Mouse (Mus musculus) hematopoietic multipotent progenitor cell, adult 10-12 weeks (in vitro differentiated cells): ENCODE measurements around the gene Gm6880. TPM values are rescaled to one million over a fixed set of nuclear protein-coding genes. Genes with fewer than 3 reads are reported as not detected.

Experiments used
- polyA plus RNA-seq: library from polyadenylated mRNA; stranded (reverse); fragments of >175 nt; gene quantifications from 2 replicates; pipeline ENCODE4 v1.2.3, GENCODE M21; 2012; ENCODE audit warnings: low replicate concordance

Gene Gm6880
- not detected in 2 replicates for polyA plus RNA-seq

GRCm38 (mm10) chrX:74481349-74481885 lies at the start of gene Gm6880:
Gene Gm6880 (minus strand): TSS chrX:74481399.

Other genes starting within 250 kb of the Gm6880 start
- gene Flna, start 231.6 kb downstream of the Gm6880 start, polyA plus RNA-seq, result 201 and 294 TPM in 2 replicates
- 25.7 and 40.9 TPM in 2 replicates for gene Emd, start 226.7 kb downstream of the Gm6880 start, polyA plus RNA-seq
- gene Rpl10, start 210.6 kb downstream of the Gm6880 start, polyA plus RNA-seq, result 154 and 937 TPM in 2 replicates
- 78.8 and 165 TPM in 2 replicates for gene Taz, start 199.5 kb downstream of the Gm6880 start, polyA plus RNA-seq
- gene Dnase1l1, start 199.1 kb downstream of the Gm6880 start, polyA plus RNA-seq, result 1.8 and 1.9 TPM in 2 replicates
- gene Atp6ap1, start 184.3 kb downstream of the Gm6880 start, polyA plus RNA-seq, result 20.3 and 40.2 TPM in 2 replicates
- gene Gdi1, start 176.4 kb downstream of the Gm6880 start, polyA plus RNA-seq, result 86.6 and 171 TPM in 2 replicates
- gene Fam50a, start 168.4 kb downstream of the Gm6880 start, polyA plus RNA-seq, result 12.3 and 29.0 TPM in 2 replicates
- 9.0 and 13.1 TPM in 2 replicates for gene Plxna3, start 152.3 kb downstream of the Gm6880 start, polyA plus RNA-seq
- 3.3 and 4.9 TPM in 2 replicates for gene Lage3, start 127.8 kb downstream of the Gm6880 start, polyA plus RNA-seq
- gene Ubl4a, start 108.2 kb downstream of the Gm6880 start, polyA plus RNA-seq, result 10.3 and 20.7 TPM in 2 replicates
- gene Slc10a3, start 108.0 kb downstream of the Gm6880 start, polyA plus RNA-seq, result 5.2 and 7.6 TPM in 2 replicates
- gene Fam3a, start 88.1 kb downstream of the Gm6880 start, polyA plus RNA-seq, result 14.6 and 17.1 TPM in 2 replicates
- gene Ikbkg, start 88.1 kb downstream of the Gm6880 start, polyA plus RNA-seq, result 16.9 and 22.2 TPM in 2 replicates
- 10.9 and 17.0 TPM in 2 replicates for gene G6pdx, start 52.2 kb downstream of the Gm6880 start, polyA plus RNA-seq
- gene Olfr1326-ps1, start 93.5 kb upstream of the Gm6880 start, polyA plus RNA-seq, result not detected in 2 replicates
- not detected in 2 replicates for gene Olfr1325, start 111.3 kb upstream of the Gm6880 start, polyA plus RNA-seq
- gene Gm5640, start 164.2 kb upstream of the Gm6880 start, polyA plus RNA-seq, result not detected in 2 replicates